Mouse (Mus musculus) WW6 (cell line): ENCODE measurements at regions not wholly inside any gene's neighbourhood (a gene's known extent, or its start where the extent isn't known, plus 50 kb on each side); places are given as distances from the start of the nearest gene placed in this dataset.

Experiments
- DNase-seq: peaks from one replicate; pipeline ENCODE4 v3.0.0-alpha.2; 2013; ENCODE audit warnings: low read depth, low spot score

- DNase-seq = no peak
These were observed 75.9 kb upstream of the Ank start for GRCm38 (mm10) chr15:27390567-27390966.

- no peak for DNase-seq
These were observed 60.7 kb upstream of the Ank start for GRCm38 (mm10) chr15:27405721-27406161.

GRCm38 (mm10) chr15:27409856-27410255 lies 56.6 kb upstream of the Ank start:
- DNase-seq = no peak

GRCm38 (mm10) chr15:27412304-27412703 lies 54.2 kb upstream of the Ank start:
- no peak for DNase-seq

- no peak for DNase-seq
These were observed 53.7 kb upstream of the Ank start for GRCm38 (mm10) chr15:27412761-27413160.

- DNase-seq = no peak
These were observed 53.0 kb upstream of the Ank start for GRCm38 (mm10) chr15:27413486-27413885.

- DNase-seq = no peak
These were observed 51.7 kb upstream of the Ank start for GRCm38 (mm10) chr15:27414819-27415218.
